Mouse (Mus musculus) hindbrain, embryonic 11.5 days (tissue): Measurements from ENCODE around the gene Lrp8. TPM values are rescaled to one million over a fixed set of nuclear protein-coding genes. Genes with fewer than 3 reads are reported as not detected.

Experiments used
- ATAC-seq: fragments of 200-750 bp; cut with Nextera tagmentation; 2 replicates; pipeline ENCODE4 v1.8.0; 2017; ENCODE audit warnings: mild to moderate bottlenecking, moderate TSS enrichment, moderate library complexity; ENCODE audit not compliant: low FRiP score
- DNase-seq: peaks from one replicate; pipeline ENCODE4 v3.0.0-alpha.2; 2015; ENCODE audit warnings: low spot score
- H3K27ac ChIP-seq: fragments of 300-500 bp; sonication (generic); 2 replicates; pipeline ENCODE4 v1.5.1; 2014; ENCODE audit warnings: mild to moderate bottlenecking, low read depth, low read length
- H3K27me3 ChIP-seq: fragments of 300-500 bp; sonication (generic); 2 replicates; pipeline ENCODE4 v1.6.1; 2014; ENCODE audit warnings: mild to moderate bottlenecking, low read length, moderate library complexity, mixed read lengths; ENCODE audit not compliant: control insufficient read depth, insufficient read depth
- H3K36me3 ChIP-seq: fragments of 300-500 bp; sonication (generic); 2 replicates; pipeline ENCODE4 v1.6.1; 2014; ENCODE audit warnings: mild to moderate bottlenecking, low read length, moderate library complexity, mixed read lengths; ENCODE audit not compliant: control insufficient read depth, insufficient read depth
- H3K4me1 ChIP-seq: fragments of 300-500 bp; sonication (generic); replicated peaks from 2 replicates; pipeline ENCODE4 v1.6.1; 2014; ENCODE audit warnings: low read length, mixed read lengths; ENCODE audit not compliant: control insufficient read depth, insufficient read depth
- H3K4me2 ChIP-seq: fragments of 300-500 bp; sonication (generic); replicated peaks from 2 replicates; pipeline ENCODE4 v1.6.1; 2014; ENCODE audit warnings: mild to moderate bottlenecking, low read depth, low read length
- H3K4me3 ChIP-seq: fragments of 300-500 bp; sonication (generic); 2 replicates; pipeline ENCODE4 v1.5.1; 2014; ENCODE audit warnings: low read depth, low read length
- H3K9ac ChIP-seq: fragments of 300-500 bp; sonication (generic); 2 replicates; pipeline ENCODE4 v1.6.1; 2014; ENCODE audit warnings: low read depth, low read length
- H3K9me3 ChIP-seq: fragments of 300-500 bp; sonication (generic); 2 replicates; pipeline ENCODE4 v1.6.1; 2016; ENCODE audit warnings: low read length; ENCODE audit not compliant: control insufficient read depth
- WGBS: fragments of 180-500 bp; shearing (Covaris S2); extraction: QIAGEN DNeasy Blood & Tissue Kit; methylation state at CpG from one replicate; pipeline ENCODE4 v1.1.7; 2014; 5-methylcytosine and 5-hydroxymethylcytosine counted together
- polyA plus RNA-seq: library from polyadenylated mRNA; unstranded; fragments of >200 nt; fragmentation: Nextera tagmentation; extraction: Ambion mirVana; gene quantifications from 2 replicates; pipeline ENCODE4 v1.2.1, GENCODE M21; 2014

Lrp8 gene
- polyA plus RNA-seq, 1 experiment from 2014 or later: 24.9 TPM

GRCm38 (mm10) chr4:107802450-107803331, 630 bp downstream of the Lrp8 start:
- peak overlapping the region; percentile 94 for H3K27ac ChIP-seq
- H3K36me3 ChIP-seq: no peaks in the 10 kb centered on the region
- peak overlapping the region; percentile 91 for H3K9ac ChIP-seq
- peaks cover 5% of the 10 kb centered on the region; the same call in 1 of the 2 replicates for H3K4me1 ChIP-seq
- peak overlapping the region; percentile 83 for H3K4me3 ChIP-seq
- under 1% methylated on average over 63 of the region's 65 CpGs for WGBS
- H3K4me2 ChIP-seq: peak overlapping the region; percentile 91
- DNase-seq (peak; percentile 70), ATAC-seq (peak; percentile 22)
- no peaks in the 10 kb centered on the region for H3K9me3 ChIP-seq
- H3K27me3 ChIP-seq: no peaks in the 10 kb centered on the region

GRCm38 (mm10) chr4:107803351-107804106, 1.5 kb downstream of the Lrp8 start:
- peaks cover 5% of the 10 kb centered on the region; the same call in 1 of the 2 replicates for H3K4me1 ChIP-seq
- WGBS: under 1% methylated on average over 39 of the region's 46 CpGs

GRCm38 (mm10) chr4:107805491-107805890, 3.4 kb downstream of the Lrp8 start:
- Histone ChIP-seq H3K4me3 (no peak overlapping the region), H3K9ac (no peak overlapping the region), H3K4me1 (peaks cover 5% of the 10 kb centered on the region; the same call in 1 of the 2 replicates), H3K36me3 (no peaks in the 10 kb centered on the region), H3K27me3 (no peaks in the 10 kb centered on the region), H3K4me2 (no peak overlapping the region), H3K9me3 (no peaks in the 10 kb centered on the region), H3K27ac (no peak overlapping the region)
- ATAC-seq: no peak
- 78% methylated on average over 3 of the region's 3 CpGs for WGBS
- no peak for DNase-seq

More at GRCm38 (mm10) chr4:107803351-107804106, 1.5 kb downstream of the Lrp8 start:
- Histone ChIP-seq H3K4me2 (peak overlapping the region; percentile 91), H3K27ac (peak overlapping the region; percentile 94), H3K4me3 (peak overlapping the region; percentile 83), H3K36me3 (no peaks in the 10 kb centered on the region), H3K27me3 (no peaks in the 10 kb centered on the region), H3K9ac (peak overlapping the region; percentile 91), H3K9me3 (no peaks in the 10 kb centered on the region)
- ATAC-seq (peak; percentile 88), DNase-seq (peak; percentile 85)

GRCm38 (mm10) chr4:107807796-107808195, 5.7 kb downstream of the Lrp8 start:
- H3K27ac ChIP-seq: no peak overlapping the region
- DNase-seq (no peak), ATAC-seq (no peak)
- no peaks in the 10 kb centered on the region for H3K36me3 ChIP-seq
- no peak overlapping the region for H3K9ac ChIP-seq
- H3K4me2 ChIP-seq: no peak overlapping the region
- H3K4me1 ChIP-seq: peaks cover 3% of the 10 kb centered on the region; the same call in 1 of the 2 replicates
- 77% methylated on average over 4 of the region's 4 CpGs for WGBS
- no peaks in the 10 kb centered on the region for H3K27me3 ChIP-seq
- no peaks in the 10 kb centered on the region for H3K9me3 ChIP-seq
- H3K4me3 ChIP-seq: no peak overlapping the region

GRCm38 (mm10) chr4:107808655-107809054, 6.6 kb downstream of the Lrp8 start:
- peaks cover 3% of the 10 kb centered on the region; the same call in 1 of the 2 replicates for H3K4me1 ChIP-seq
- no peak overlapping the region for H3K4me3 ChIP-seq
- DNase-seq: no peak
- no peaks in the 10 kb centered on the region for H3K9me3 ChIP-seq
- H3K9ac ChIP-seq: no peak overlapping the region
- no peak overlapping the region for H3K27ac ChIP-seq
- no peaks in the 10 kb centered on the region for H3K36me3 ChIP-seq
- H3K27me3 ChIP-seq: no peaks in the 10 kb centered on the region
- no peak overlapping the region for H3K4me2 ChIP-seq
- no peak for ATAC-seq

GRCm38 (mm10) chr4:107811006-107811405, 8.9 kb downstream of the Lrp8 start:
- H3K27ac ChIP-seq: no peak overlapping the region
- H3K4me2 ChIP-seq: no peak overlapping the region
- no peaks in the 10 kb centered on the region for H3K4me1 ChIP-seq
- no peak overlapping the region for H3K4me3 ChIP-seq
- no peaks in the 10 kb centered on the region for H3K9me3 ChIP-seq
- 87% methylated on average over 3 of the region's 3 CpGs for WGBS
- no peaks in the 10 kb centered on the region for H3K27me3 ChIP-seq
- no peak overlapping the region for H3K9ac ChIP-seq
- no peak for ATAC-seq
- no peaks in the 10 kb centered on the region for H3K36me3 ChIP-seq
- DNase-seq: no peak

GRCm38 (mm10) chr4:107811716-107812330, 9.8 kb downstream of the Lrp8 start:
- no peak for ATAC-seq
- Histone ChIP-seq H3K9ac (no peak overlapping the region), H3K9me3 (no peaks in the 10 kb centered on the region), H3K36me3 (no peaks in the 10 kb centered on the region), H3K4me3 (no peak overlapping the region), H3K4me2 (no peak overlapping the region), H3K4me1 (no peaks in the 10 kb centered on the region), H3K27ac (no peak overlapping the region), H3K27me3 (no peaks in the 10 kb centered on the region)
- DNase-seq: no peak
- WGBS: 38% methylated on average over 10 of the region's 10 CpGs

- Histone ChIP-seq H3K27me3 (no peaks in the 10 kb centered on the region), H3K9ac (no peak overlapping the region), H3K27ac (no peak overlapping the region), H3K9me3 (no peaks in the 10 kb centered on the region), H3K4me1 (no peaks in the 10 kb centered on the region), H3K4me3 (no peak overlapping the region), H3K36me3 (no peaks in the 10 kb centered on the region), H3K4me2 (no peak overlapping the region)
- no peak for ATAC-seq
- 79% methylated on average over 6 of the region's 6 CpGs for WGBS
- DNase-seq: no peak
Observed at GRCm38 (mm10) chr4:107812336-107812735, 10.3 kb downstream of the Lrp8 start.
